Mouse (Mus musculus) CD8-positive naive resting alpha-beta T cell, adult 2 months (primary cell): ENCODE measurements around the gene Smpd4.
A peak's percentile ranks its signal among the peaks of the same experiment; 100 is the strongest.
"Not testable (repeated sequence)": the region's sequence is repeated elsewhere in the genome, so short reads cannot be mapped to it uniquely, and the experiment has no call there.

Source experiments
- DNase-seq, 2 experiments: peaks; one replicate each; pipeline ENCODE4 v3.0.0; 2022; ENCODE audit warnings: low read depth in 2 of 2, low spot score in 2 of 2

The Smpd4 gene

GRCm38 (mm10) chr16:17619198-17620105 is at the start of gene Smpd4:
Gene Smpd4, plus strand, starts transcription at chr16:17619354.
- peak; percentile 89 to 94 for DNase-seq

GRCm38 (mm10) chr16:17575870-17576824 is 43.0 kb upstream of the Smpd4 start:
- no peak for DNase-seq

GRCm38 (mm10) chr16:17576825-17577215 is 42.3 kb upstream of the Smpd4 start:
- DNase-seq = no peak

- DNase-seq = no peak
These were observed 36.1 kb upstream of the Smpd4 start, which contains the start of gene Slc7a4 for GRCm38 (mm10) chr16:17583064-17583463. Gene Slc7a4, minus strand, starts transcription at chr16:17583214.

- DNase-seq = no peak
These were observed 34.6 kb upstream of the Smpd4 start for GRCm38 (mm10) chr16:17584555-17584954.

- no peak for DNase-seq
These were observed 28.4 kb upstream of the Smpd4 start for GRCm38 (mm10) chr16:17590731-17591130.

GRCm38 (mm10) chr16:17600944-17601562 is 18.1 kb upstream of the Smpd4 start:
- DNase-seq = no peak

- DNase-seq = no peak
These were observed 14.2 kb upstream of the Smpd4 start for GRCm38 (mm10) chr16:17604941-17605340.

- no peak for DNase-seq
These were observed 13.5 kb upstream of the Smpd4 start for GRCm38 (mm10) chr16:17605684-17606083.

- no peak for DNase-seq
These were observed 7.8 kb upstream of the Smpd4 start for GRCm38 (mm10) chr16:17611383-17611782.

- not testable (repeated sequence) for DNase-seq
These were observed 4.4 kb upstream of the Smpd4 start for GRCm38 (mm10) chr16:17614740-17615139.

GRCm38 (mm10) chr16:17616212-17616611 is 2.9 kb upstream of the Smpd4 start:
- DNase-seq = no peak

GRCm38 (mm10) chr16:17617922-17618565 is 1.1 kb upstream of the Smpd4 start:
- peak; percentile 16 to 45 for DNase-seq

- no peak for DNase-seq
These were observed 2.8 kb downstream of the Smpd4 start for GRCm38 (mm10) chr16:17621936-17622335.

GRCm38 (mm10) chr16:17625488-17626268 is 6.5 kb downstream of the Smpd4 start:
- DNase-seq = no peak

GRCm38 (mm10) chr16:17626269-17626555 is 7.1 kb downstream of the Smpd4 start:
- no peak for DNase-seq

GRCm38 (mm10) chr16:17632580-17632979 is 13.4 kb downstream of the Smpd4 start:
- DNase-seq = no peak

GRCm38 (mm10) chr16:17633481-17634181 is 14.5 kb downstream of the Smpd4 start:
- no peak for DNase-seq

- no peak for DNase-seq
These were observed 17.8 kb downstream of the Smpd4 start for GRCm38 (mm10) chr16:17636904-17637303.
